Mouse (Mus musculus) embryo, embryonic 11 days (tissue): ENCODE results near the gene Triap1.
"Not testable (repeated sequence)": the region's sequence is repeated elsewhere in the genome, so short reads cannot be mapped to it uniquely, and the experiment has no call there.

Experiments used
- DNase-seq: peaks from one replicate; pipeline ENCODE4 v3.0.0-alpha.2; 2015

Triap1 gene

GRCm38 (mm10) chr5:115340007-115340406 lies 1.0 kb upstream of the Triap1 start:
- no peak for DNase-seq

- no peak for DNase-seq
Observed at GRCm38 (mm10) chr5:115341314-115342165, 515 bp downstream of the Triap1 start.

GRCm38 (mm10) chr5:115347564-115347963 lies 6.5 kb downstream of the Triap1 start:
- DNase-seq: peak; percentile 89

GRCm38 (mm10) chr5:115348546-115349224 lies 7.7 kb downstream of the Triap1 start, which contains the start of gene Cox6a1:
Gene Cox6a1, minus strand, starts transcription at chr5:115348981.
- peak; percentile 99 for DNase-seq

- no peak for DNase-seq
Observed at GRCm38 (mm10) chr5:115349225-115349555, 8.2 kb downstream of the Triap1 start.

GRCm38 (mm10) chr5:115351348-115351747 lies 10.3 kb downstream of the Triap1 start:
- no peak for DNase-seq

- DNase-seq: no peak
Observed at GRCm38 (mm10) chr5:115355070-115355469, 14.0 kb downstream of the Triap1 start.

- DNase-seq: peak; percentile 91
Observed at GRCm38 (mm10) chr5:115358872-115359271, 17.8 kb downstream of the Triap1 start.

GRCm38 (mm10) chr5:115359438-115359837 lies 18.4 kb downstream of the Triap1 start:
- DNase-seq: no peak

GRCm38 (mm10) chr5:115359851-115360372 lies 18.9 kb downstream of the Triap1 start:
- no peak for DNase-seq

GRCm38 (mm10) chr5:115362216-115362615 lies 21.2 kb downstream of the Triap1 start:
- no peak for DNase-seq

GRCm38 (mm10) chr5:115362819-115363714 lies 22.0 kb downstream of the Triap1 start:
- DNase-seq: no peak

- no peak for DNase-seq
Observed at GRCm38 (mm10) chr5:115364782-115365181, 23.8 kb downstream of the Triap1 start.

GRCm38 (mm10) chr5:115371736-115372135 lies 30.7 kb downstream of the Triap1 start:
- no peak for DNase-seq

- peak; percentile 92 for DNase-seq
Observed at GRCm38 (mm10) chr5:115373441-115374203, 32.6 kb downstream of the Triap1 start.

- no peak for DNase-seq
Observed at GRCm38 (mm10) chr5:115374204-115374820, 33.3 kb downstream of the Triap1 start.

- DNase-seq: no peak
Observed at GRCm38 (mm10) chr5:115375436-115375835, 34.4 kb downstream of the Triap1 start.

- not testable (repeated sequence) for DNase-seq
Observed at GRCm38 (mm10) chr5:115378882-115379281, 37.9 kb downstream of the Triap1 start.

- DNase-seq: no peak
Observed at GRCm38 (mm10) chr5:115391935-115392334, 50.9 kb downstream of the Triap1 start.

- DNase-seq: no peak
Observed at GRCm38 (mm10) chr5:115392969-115393368, 51.9 kb downstream of the Triap1 start.
